Mouse (Mus musculus) kidney, postnatal 0 days (tissue): ENCODE data around the gene Znhit2. TPM values are rescaled to one million over a fixed set of nuclear protein-coding genes. Genes with fewer than 3 reads are reported as not detected.

ENCODE experiments used
- ATAC-seq: fragments of 200-750 bp; cut with Nextera tagmentation; replicated peaks from 2 replicates; pipeline ENCODE4 v1.8.0; 2017; ENCODE audit warnings: low read depth, moderate number of reproducible peaks, moderate TSS enrichment, moderate library complexity; ENCODE audit not compliant: low FRiP score
- DNase-seq: peaks from one replicate; pipeline ENCODE4 v3.0.0-alpha.2; 2016; ENCODE audit warnings: low spot score
- H3K27ac ChIP-seq: fragments of 300-500 bp; sonication (generic); 2 replicates; pipeline ENCODE4 v1.5.1; 2014; ENCODE audit warnings: mild to moderate bottlenecking
- H3K27me3 ChIP-seq: fragments of 300-500 bp; sonication (generic); 2 replicates; pipeline ENCODE4 v1.6.1; 2014; ENCODE audit warnings: low read length, mixed read lengths; ENCODE audit not compliant: insufficient read depth
- H3K36me3 ChIP-seq: fragments of 300-500 bp; sonication (generic); 2 replicates; pipeline ENCODE4 v1.6.1; 2014; ENCODE audit warnings: low read length, mixed read lengths; ENCODE audit not compliant: insufficient read depth
- H3K4me1 ChIP-seq: fragments of 300-500 bp; sonication (generic); replicated peaks from 2 replicates; pipeline ENCODE4 v1.6.1; 2014; ENCODE audit warnings: antibody characterized with exemption, low read length, mixed read lengths; ENCODE audit not compliant: insufficient read depth
- H3K4me2 ChIP-seq: fragments of 300-500 bp; sonication (generic); 2 replicates; pipeline ENCODE4 v1.6.1; 2014; ENCODE audit warnings: mild to moderate bottlenecking, low read length, moderate library complexity, mixed read lengths
- H3K4me3 ChIP-seq: fragments of 300-500 bp; sonication (generic); replicated peaks from 2 replicates; pipeline ENCODE4 v1.5.1; 2014; ENCODE audit warnings: low read depth, low read length
- H3K9ac ChIP-seq: fragments of 300-500 bp; sonication (generic); 2 replicates; pipeline ENCODE4 v1.6.1; 2014; ENCODE audit warnings: low read depth, low read length
- H3K9me3 ChIP-seq: fragments of 300-500 bp; sonication (generic); replicated peaks from 2 replicates; pipeline ENCODE4 v1.6.1; 2016; ENCODE audit warnings: low read length, inconsistent platforms, mixed read lengths
- CTCF ChIP-seq: IDR thresholded peaks from 2 replicates; pipeline ENCODE4 v1.5.1; 2016; ENCODE audit warnings: antibody characterized with exemption, low read depth, mild to moderate bottlenecking, moderate library complexity
- WGBS: fragments of 180-500 bp; shearing (Covaris S2); extraction: QIAGEN DNeasy Blood & Tissue Kit; methylation state at CpG from one replicate; pipeline ENCODE4 v1.1.7; 2014; 5-methylcytosine and 5-hydroxymethylcytosine counted together
- microRNA-seq: library from miRNA; unstranded; fragments of <30 nt; microRNA quantifications from one replicate; pipeline ENCODE4, GENCODE M21; 2016
- polyA plus RNA-seq: library from polyadenylated mRNA; unstranded; fragments of >200 nt; fragmentation: Nextera tagmentation; extraction: Ambion mirVana; gene quantifications from 2 replicates; pipeline ENCODE4 v1.2.1, GENCODE M21; 2015

Znhit2 gene
- polyA plus RNA-seq, 1 experiment from 2014 or later, result 47.6 TPM

DNA sequence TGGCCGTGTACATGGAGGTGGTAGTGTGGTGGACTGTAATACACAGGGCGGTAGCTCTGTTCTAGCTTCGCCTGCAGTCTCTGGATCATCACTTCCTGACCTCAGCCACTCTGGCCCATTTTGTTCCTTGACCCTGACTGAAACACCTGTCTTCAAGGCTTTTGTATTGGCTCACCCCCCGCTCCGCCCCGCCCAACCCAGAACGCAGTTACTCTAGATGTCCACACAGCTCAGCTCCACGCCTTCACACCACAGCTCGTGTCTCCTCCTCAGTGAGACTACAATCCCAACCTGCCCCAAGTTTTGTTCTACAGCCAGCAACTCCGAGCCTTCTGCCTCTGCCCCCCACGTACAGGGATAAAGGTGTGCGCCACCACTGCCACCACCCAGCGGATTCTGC lies 27.8 kb downstream of the Znhit2 start:
- 92% methylated on average over 13 of the region's 13 CpGs for WGBS
- Histone ChIP-seq H3K9ac (no peak overlapping the region), H3K36me3 (peaks cover 17% of the 10 kb centered on the region), H3K4me3 (no peak overlapping the region), H3K27ac (no peak overlapping the region), H3K4me1 (0 out of 2 replicates have a peak, but pooled peaks cover 4% of the 10 kb centered on the region), H3K9me3 (no peaks in the 10 kb centered on the region), H3K4me2 (no peak overlapping the region), H3K27me3 (no peaks in the 10 kb centered on the region)
- DNase-seq (no peak), ATAC-seq (no peak)
- no peak for TF ChIP-seq CTCF

DNA sequence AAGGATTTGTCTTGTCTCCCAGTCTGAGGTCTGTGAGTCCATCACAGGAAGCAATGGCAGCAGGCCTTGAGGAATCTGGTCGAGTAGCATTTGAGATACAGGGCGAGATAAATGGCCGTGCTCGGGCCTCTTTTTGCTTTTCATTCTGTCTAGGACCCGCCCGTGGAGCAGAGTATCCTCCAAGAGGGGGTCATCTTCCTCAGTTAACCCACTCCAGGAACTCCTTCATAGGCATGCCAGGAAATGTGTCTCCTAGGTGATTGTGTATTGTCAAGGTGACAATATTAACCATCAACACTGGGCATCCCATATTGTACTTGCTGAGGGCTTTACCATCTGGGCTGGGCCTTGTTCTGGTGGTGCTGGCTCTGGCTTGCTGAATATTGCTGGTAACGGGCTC lies 33.1 kb downstream of the Znhit2 start, which contains the start of gene AC131692.1:
Gene AC131692.1 (plus strand): TSS at position 301 of the 400 bp plus-strand sequence.
- H3K4me3 ChIP-seq, result no peak within 1 kb of the TSS
- H3K27ac ChIP-seq, result no peak within 1 kb of the TSS
- DNase-seq, result no peak
- H3K9ac ChIP-seq, result no peak within 1 kb of the TSS
- H3K36me3 ChIP-seq, result peaks cover 20% of the 10 kb centered on the region; the same call in 1 of the 2 replicates
- 85% methylated on average over 7 of the region's 7 CpGs for WGBS
- H3K4me1 ChIP-seq, result no peaks in the 10 kb centered on the region
- no peak for TF ChIP-seq CTCF
- no peak within 1 kb of the TSS for H3K4me2 ChIP-seq
- no peaks in the 10 kb centered on the region for H3K9me3 ChIP-seq
- ATAC-seq, result no peak
- H3K27me3 ChIP-seq, result no peaks in the 10 kb centered on the region

GRCm38 (mm10) chr19:6097847-6098246 lies 36.9 kb downstream of the Znhit2 start:
- DNase-seq, result no peak
- ATAC-seq, result no peak
- H3K9me3 ChIP-seq, result no peaks in the 10 kb centered on the region
- H3K27me3 ChIP-seq, result no peaks in the 10 kb centered on the region
- no peaks in the 10 kb centered on the region for H3K4me1 ChIP-seq
- H3K4me2 ChIP-seq, result no peak overlapping the region
- H3K9ac ChIP-seq, result no peak overlapping the region
- WGBS, result 81% methylated on average over 3 of the region's 3 CpGs
- no peak overlapping the region for H3K4me3 ChIP-seq
- no peak for TF ChIP-seq CTCF
- H3K36me3 ChIP-seq, result 0 out of 2 replicates have a peak, but pooled peaks cover 3% of the 10 kb centered on the region
- H3K27ac ChIP-seq, result no peak overlapping the region

DNA sequence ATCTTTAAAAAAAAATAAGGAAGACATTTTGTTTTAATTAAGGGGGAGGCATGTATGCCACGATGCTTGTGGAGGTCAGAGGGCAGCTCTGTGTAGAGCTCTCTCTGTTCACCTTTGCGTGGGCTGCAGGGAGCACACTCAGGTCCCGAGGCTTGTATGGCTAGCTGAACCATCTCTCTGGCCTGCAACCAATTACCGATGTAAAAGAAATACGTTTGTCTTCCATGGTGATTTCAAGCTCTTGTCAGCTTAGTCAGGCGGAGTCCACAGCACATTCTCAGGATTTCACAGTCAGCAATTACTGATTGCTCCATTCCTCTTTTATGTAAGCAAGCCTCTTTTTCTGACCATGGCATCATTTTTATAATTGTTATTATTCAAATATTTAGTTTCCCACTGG lies 40.2 kb downstream of the Znhit2 start:
- Histone ChIP-seq H3K9ac (no peak overlapping the region), H3K4me2 (no peak overlapping the region), H3K27ac (no peak overlapping the region), H3K4me1 (no peaks in the 10 kb centered on the region), H3K9me3 (no peaks in the 10 kb centered on the region), H3K4me3 (no peak overlapping the region), H3K36me3 (no peaks in the 10 kb centered on the region), H3K27me3 (no peaks in the 10 kb centered on the region)
- no peak for TF ChIP-seq CTCF
- 58% methylated on average over 6 of the region's 6 CpGs for WGBS
- ATAC-seq (no peak), DNase-seq (no peak)

GRCm38 (mm10) chr19:6102169-6102853 lies 41.3 kb downstream of the Znhit2 start:
- no peaks in the 10 kb centered on the region for H3K27me3 ChIP-seq

GRCm38 (mm10) chr19:6104476-6104875 lies 43.5 kb downstream of the Znhit2 start:
- H3K4me1 ChIP-seq, result no peaks in the 10 kb centered on the region
- WGBS, result 70% methylated on average over 4 of the region's 4 CpGs
- H3K27ac ChIP-seq, result no peak overlapping the region
- no peak for TF ChIP-seq CTCF
- no peak for DNase-seq
- H3K4me2 ChIP-seq, result no peak overlapping the region
- H3K36me3 ChIP-seq, result no peaks in the 10 kb centered on the region
- no peaks in the 10 kb centered on the region for H3K9me3 ChIP-seq
- ATAC-seq, result no peak
- H3K9ac ChIP-seq, result no peak overlapping the region
- H3K27me3 ChIP-seq, result no peaks in the 10 kb centered on the region
- H3K4me3 ChIP-seq, result no peak overlapping the region

More at GRCm38 (mm10) chr19:6102169-6102853, 41.3 kb downstream of the Znhit2 start:
- Histone ChIP-seq H3K4me2 (no peak overlapping the region), H3K9ac (no peak overlapping the region), H3K4me1 (no peaks in the 10 kb centered on the region), H3K27ac (no peak overlapping the region), H3K9me3 (no peaks in the 10 kb centered on the region), H3K36me3 (no peaks in the 10 kb centered on the region), H3K4me3 (no peak overlapping the region)
- WGBS, result 75% methylated on average over 6 of the region's 6 CpGs
- no peak for TF ChIP-seq CTCF
- DNase-seq (no peak), ATAC-seq (no peak)

GRCm38 (mm10) chr19:6105586-6105985 lies 44.6 kb downstream of the Znhit2 start, which contains the start of gene Naaladl1:
Gene Naaladl1 (plus strand): TSS chr19:6105782.
- no peaks in the 10 kb centered on the region for H3K9me3 ChIP-seq
- no peaks in the 10 kb centered on the region for H3K4me1 ChIP-seq
- H3K36me3 ChIP-seq, result no peaks in the 10 kb centered on the region
- DNase-seq, result no peak
- no peak within 1 kb of the TSS for H3K4me2 ChIP-seq
- H3K27me3 ChIP-seq, result no peaks in the 10 kb centered on the region
- ATAC-seq, result no peak
- 76% methylated on average over 7 of the region's 7 CpGs for WGBS
- H3K9ac ChIP-seq, result no peak within 1 kb of the TSS
- no peak within 1 kb of the TSS for H3K4me3 ChIP-seq
- no peak within 1 kb of the TSS for H3K27ac ChIP-seq
- TF ChIP-seq CTCF, result no peak

Small RNAs within 50 kb of the gene (microRNA-seq; reads per million reads assigned to microRNA genes)
- gene Mir6988, result 1.2 reads per million

Other genes starting within 250 kb of the Znhit2 start
- 31.6 and 35.9 TPM in 2 replicates for gene Frmd8, start 185.9 kb upstream of the Znhit2 start, polyA plus RNA-seq
- 19.9 and 24.5 TPM in 2 replicates for gene Slc25a45, start 183.4 kb upstream of the Znhit2 start, polyA plus RNA-seq
- gene Tigd3, start 167.0 kb upstream of the Znhit2 start, polyA plus RNA-seq, result 2.9 and 3.6 TPM in 2 replicates
- gene Dpf2, start 148.2 kb upstream of the Znhit2 start, polyA plus RNA-seq, result 108 and 109 TPM in 2 replicates
- 13.2 and 14.2 TPM in 2 replicates for gene Cdc42ep2, start 136.4 kb upstream of the Znhit2 start, polyA plus RNA-seq
- gene Pola2, start 97.0 kb upstream of the Znhit2 start, polyA plus RNA-seq, result 39.8 and 40.6 TPM in 2 replicates
- gene Slc22a20, start 75.0 kb upstream of the Znhit2 start, polyA plus RNA-seq, result not detected in 2 replicates
- gene Capn1, start 45.3 kb upstream of the Znhit2 start, polyA plus RNA-seq, result 12.9 and 13.5 TPM in 2 replicates
- 25.0 and 26.8 TPM in 2 replicates for gene Syvn1, start 14.6 kb upstream of the Znhit2 start, polyA plus RNA-seq
- 66.2 and 69.0 TPM in 2 replicates for gene Mrpl49, start 3.4 kb upstream of the Znhit2 start, polyA plus RNA-seq
- gene Fau, start 3.3 kb upstream of the Znhit2 start, polyA plus RNA-seq, result 940 and 1,050 TPM in 2 replicates
- gene Tm7sf2, start 7.2 kb downstream of the Znhit2 start, polyA plus RNA-seq, result 17.0 and 19.1 TPM in 2 replicates
- 57.8 and 61.4 TPM in 2 replicates for gene Vps51, start 16.0 kb downstream of the Znhit2 start, polyA plus RNA-seq
- gene Tmem262, start 18.8 kb downstream of the Znhit2 start, polyA plus RNA-seq, result not detected in 2 replicates
- gene Gm28374, start 21.1 kb downstream of the Znhit2 start, polyA plus RNA-seq, result 0.70 and 0.84 TPM in 2 replicates
- gene Zfpl1, start 23.8 kb downstream of the Znhit2 start, polyA plus RNA-seq, result 71.7 and 74.3 TPM in 2 replicates
- gene Cdca5, start 23.8 kb downstream of the Znhit2 start, polyA plus RNA-seq, result 16.1 and 19.4 TPM in 2 replicates
- gene AC131692.1, start 33.2 kb downstream of the Znhit2 start, polyA plus RNA-seq, result 0.17 TPM in 1 of 2 replicates, not detected in the other
- gene Naaladl1, start 44.6 kb downstream of the Znhit2 start, polyA plus RNA-seq, result 0.17 TPM in 2 replicates
- gene Sac3d1, start 57.5 kb downstream of the Znhit2 start, polyA plus RNA-seq, result 32.0 and 35.9 TPM in 2 replicates
- 26.5 and 30.0 TPM in 2 replicates for gene Snx15, start 67.1 kb downstream of the Znhit2 start, polyA plus RNA-seq
- gene Batf2, start 79.8 kb downstream of the Znhit2 start, polyA plus RNA-seq, result 0.38 and 0.49 TPM in 2 replicates
- 96.1 and 103 TPM in 2 replicates for gene Arl2, start 80.4 kb downstream of the Znhit2 start, polyA plus RNA-seq
- gene Majin, start 123.2 kb downstream of the Znhit2 start, polyA plus RNA-seq, result not detected in 2 replicates
- 1.6 and 2.1 TPM in 2 replicates for gene Gpha2, start 165.2 kb downstream of the Znhit2 start, polyA plus RNA-seq
- gene Ppp2r5b, start 174.7 kb downstream of the Znhit2 start, polyA plus RNA-seq, result 19.9 and 20.4 TPM in 2 replicates
- gene Atg2a, start 180.5 kb downstream of the Znhit2 start, polyA plus RNA-seq, result 7.0 and 7.8 TPM in 2 replicates
- 64.2 and 73.4 TPM in 2 replicates for gene Ehd1, start 215.5 kb downstream of the Znhit2 start, polyA plus RNA-seq
- gene Cdc42bpg, start 245.3 kb downstream of the Znhit2 start, polyA plus RNA-seq, result 1.0 TPM in 2 replicates